Mouse (Mus musculus) liver, embryonic 13.5 days (tissue): ENCODE measurements around the gene Kcnj16. TPM values are rescaled to one million over a fixed set of nuclear protein-coding genes. Genes with fewer than 3 reads are reported as not detected.

Experiments used
- ATAC-seq: fragments of 200-750 bp; cut with Nextera tagmentation; 2 replicates; pipeline ENCODE4 v1.8.0; 2017; ENCODE audit warnings: low read depth, mild to moderate bottlenecking, moderate number of reproducible peaks, moderate library complexity
- DNase-seq: peaks from one replicate; pipeline ENCODE4 v3.0.0; 2022
- H3K27ac ChIP-seq: fragments of 300-500 bp; sonication (generic); 2 replicates; pipeline ENCODE4 v1.5.1; 2015; ENCODE audit warnings: moderate library complexity, mild to moderate bottlenecking, inconsistent platforms
- H3K27me3 ChIP-seq: fragments of 300-500 bp; sonication (generic); 2 replicates; pipeline ENCODE4 v1.6.1; 2015; ENCODE audit warnings: mild to moderate bottlenecking, inconsistent platforms
- H3K36me3 ChIP-seq: fragments of 300-500 bp; sonication (generic); 2 replicates; pipeline ENCODE4 v1.6.1; 2015; ENCODE audit warnings: mild to moderate bottlenecking, inconsistent platforms
- H3K4me1 ChIP-seq: fragments of 300-500 bp; sonication (generic); replicated peaks from 2 replicates; pipeline ENCODE4 v1.6.1; 2015; ENCODE audit warnings: inconsistent platforms
- H3K4me2 ChIP-seq: fragments of 300-500 bp; sonication (generic); 2 replicates; pipeline ENCODE4 v1.6.1; 2015; ENCODE audit warnings: inconsistent platforms, mild to moderate bottlenecking, moderate library complexity
- H3K4me3 ChIP-seq: fragments of 300-500 bp; sonication (generic); replicated peaks from 2 replicates; pipeline ENCODE4 v1.5.1; 2015; ENCODE audit warnings: mild to moderate bottlenecking, inconsistent platforms
- H3K9ac ChIP-seq: fragments of 300-500 bp; sonication (generic); 2 replicates; pipeline ENCODE4 v1.6.1; 2015; ENCODE audit warnings: mild to moderate bottlenecking, inconsistent platforms
- H3K9me3 ChIP-seq: fragments of 300-500 bp; sonication (generic); replicated peaks from 2 replicates; pipeline ENCODE4 v1.6.1; 2016; ENCODE audit warnings: inconsistent platforms
- whole genome bisulfite sequencing: fragments of 180-500 bp; shearing (Covaris S2); methylation state at CpG from one replicate; pipeline ENCODE4 v1.1.7; 2015; ENCODE audit not compliant: insufficient replicate concordance; 5-methylcytosine and 5-hydroxymethylcytosine counted together
- polyA plus RNA-seq: library from polyadenylated mRNA; unstranded; fragments of >200 nt; fragmentation: Nextera tagmentation; extraction: Ambion mirVana; gene quantifications from 2 replicates; pipeline ENCODE4 v1.2.1, GENCODE M21; 2015

Gene Kcnj16
- polyA plus RNA-seq, 1 experiment from 2014 or later: 0.05 TPM

DNA sequence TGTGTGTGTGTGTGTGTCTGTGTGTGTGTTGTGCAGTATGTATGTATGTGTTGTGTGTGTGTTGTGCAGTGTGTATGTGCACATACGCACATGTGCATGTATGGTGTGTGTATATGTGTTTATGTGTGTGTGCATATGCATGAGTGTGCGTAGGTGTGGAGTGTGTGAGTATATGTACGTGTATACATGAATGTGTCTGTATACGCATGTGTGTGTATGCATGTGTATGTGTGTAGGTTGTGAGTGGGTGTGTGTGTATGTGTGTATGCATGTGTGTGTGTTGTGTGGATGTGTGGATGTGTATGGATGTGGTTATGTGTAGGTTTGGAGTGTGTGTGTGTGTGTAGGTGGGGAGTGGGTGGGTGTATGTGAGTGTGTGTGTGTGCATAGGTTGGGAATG, 89.6 kb downstream of the Kcnj16 start:
- Histone ChIP-seq H3K4me3 (no peak overlapping the region), H3K4me1 (no peaks in the 10 kb centered on the region), H3K27ac (no peak overlapping the region), H3K4me2 (no peak overlapping the region), H3K9me3 (no peaks in the 10 kb centered on the region), H3K27me3 (no peaks in the 10 kb centered on the region), H3K36me3 (no peaks in the 10 kb centered on the region), H3K9ac (no peak overlapping the region)
- ATAC-seq (no peak), DNase-seq (no peak)
- WGBS: 73% methylated on average over 4 of the region's 4 CpGs

DNA sequence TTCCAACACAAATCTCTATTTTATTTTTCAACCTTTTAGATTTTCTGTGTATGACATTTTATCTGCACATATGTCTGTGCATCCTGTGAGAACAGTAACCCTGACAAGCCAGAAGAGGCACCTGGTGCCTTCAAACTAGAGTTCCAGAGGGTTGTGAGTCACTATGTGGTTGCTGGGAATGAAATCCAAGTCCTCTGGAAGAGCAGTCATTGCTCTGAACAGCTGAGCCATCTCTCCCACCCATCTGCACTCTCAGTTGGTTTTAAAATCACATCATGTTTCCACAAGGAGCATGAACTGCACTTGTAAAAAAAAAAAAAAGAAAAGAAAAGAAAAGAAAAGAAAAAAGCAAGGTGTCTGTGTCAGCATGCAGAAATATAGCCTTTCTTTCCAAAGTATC, 91.6 kb downstream of the Kcnj16 start:
- Histone ChIP-seq H3K27me3 (no peaks in the 10 kb centered on the region), H3K4me3 (no peak overlapping the region), H3K27ac (no peak overlapping the region), H3K4me2 (no peak overlapping the region), H3K4me1 (0 out of 2 replicates have a peak, but pooled peaks cover under 1% of the 10 kb centered on the region), H3K9ac (no peak overlapping the region), H3K9me3 (no peaks in the 10 kb centered on the region), H3K36me3 (no peaks in the 10 kb centered on the region)
- DNase-seq (no peak), ATAC-seq (no peak)

GRCm38 (mm10) chr11:111060216-111060615, 92.4 kb downstream of the Kcnj16 start:
- no peaks in the 10 kb centered on the region for H3K27me3 ChIP-seq
- DNase-seq: no peak
- H3K9me3 ChIP-seq: no peaks in the 10 kb centered on the region
- no peak overlapping the region for H3K9ac ChIP-seq
- H3K4me2 ChIP-seq: no peak overlapping the region
- no peak for ATAC-seq
- peaks cover 8% of the 10 kb centered on the region; the same call in 1 of the 2 replicates for H3K4me1 ChIP-seq
- H3K27ac ChIP-seq: no peak overlapping the region
- no peak overlapping the region for H3K4me3 ChIP-seq
- WGBS: 49% methylated on average over 5 of the region's 5 CpGs
- no peaks in the 10 kb centered on the region for H3K36me3 ChIP-seq

DNA sequence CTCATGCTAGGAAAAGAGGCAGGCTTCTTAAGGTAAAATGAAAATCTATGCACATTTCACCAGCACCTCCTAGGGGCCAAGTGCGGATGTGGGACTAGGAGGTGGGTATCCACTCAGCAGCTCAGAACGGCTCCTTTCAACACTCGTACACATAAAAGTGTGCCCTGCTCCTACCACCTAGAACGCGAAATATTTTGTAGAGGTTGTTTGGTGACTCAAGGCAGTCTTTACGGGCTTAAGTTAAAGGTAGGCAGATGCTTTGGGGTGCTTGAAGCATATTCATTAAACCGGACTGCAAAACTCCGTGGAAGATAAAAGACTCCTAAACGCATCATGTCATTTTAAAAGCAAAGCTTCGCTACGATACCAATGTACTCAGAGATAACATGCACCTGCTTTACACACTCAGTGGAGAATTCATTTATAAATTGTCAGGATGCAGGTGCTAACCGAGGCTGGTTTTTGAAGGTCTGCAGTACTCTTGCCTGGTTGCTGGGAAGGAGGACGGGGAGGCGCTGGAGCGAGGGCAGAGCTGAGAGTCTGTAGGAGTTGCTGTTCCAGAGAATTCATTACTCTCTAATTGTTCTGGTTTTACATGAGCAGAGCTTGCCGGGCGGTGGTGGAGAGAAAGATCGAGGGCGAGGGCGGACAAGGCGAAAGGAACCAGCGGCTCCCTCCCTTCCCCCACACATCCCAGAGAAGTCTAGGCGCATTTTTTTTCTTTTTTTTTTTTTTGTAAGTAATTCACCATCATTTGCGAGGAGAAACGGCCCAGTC, 97.1 kb downstream of the Kcnj16 start:
- ATAC-seq (peak; percentile 23), DNase-seq (peak; percentile 3)
- Histone ChIP-seq H3K36me3 (no peaks in the 10 kb centered on the region), H3K4me3 (peak overlapping the region; percentile 62), H3K4me2 (peak overlapping the region; percentile 88), H3K27ac (no peak overlapping the region), H3K27me3 (peaks cover 24% of the 10 kb centered on the region), H3K4me1 (peaks cover 13% of the 10 kb centered on the region), H3K9me3 (no peaks in the 10 kb centered on the region), H3K9ac (peak overlapping the region; percentile 57)
- WGBS: under 1% methylated on average over 25 of the region's 25 CpGs

DNA sequence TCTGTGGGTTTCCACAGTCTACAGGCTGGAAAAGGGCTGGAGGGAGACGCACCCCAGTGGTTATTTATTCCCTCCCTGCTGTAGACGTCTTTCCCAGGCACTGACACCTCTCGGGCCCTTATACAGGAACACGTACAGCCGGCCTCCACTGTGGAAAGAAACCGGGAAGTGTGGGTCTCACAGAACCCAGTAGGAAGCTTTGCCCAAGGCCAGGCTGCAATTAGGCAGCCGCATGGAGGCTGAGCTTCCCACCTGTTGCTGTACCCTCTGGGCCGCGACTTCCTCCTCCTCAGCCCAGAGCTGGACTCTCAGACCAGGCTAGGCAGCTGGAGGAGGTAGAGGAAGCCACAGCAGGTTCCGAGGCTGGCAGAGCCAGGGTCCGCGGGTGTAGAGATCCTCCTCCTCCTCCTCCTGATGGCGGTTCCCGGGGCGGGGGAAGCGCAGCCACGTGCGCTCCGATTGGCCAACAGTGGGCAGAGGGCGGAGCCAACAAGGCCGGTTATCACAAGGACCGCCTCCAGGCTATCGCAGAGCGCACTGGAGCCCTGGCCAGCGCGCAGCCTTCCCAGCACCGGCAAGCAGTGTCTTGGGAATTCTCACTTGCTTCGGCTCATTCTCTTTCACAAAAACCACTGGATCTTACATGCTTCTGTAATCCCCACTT, 97.9 kb downstream of the Kcnj16 start, which contains the start of gene Kcnj2:
Gene Kcnj2, plus strand, starts transcription at position 530 of the 664 bp plus-strand sequence.
- WGBS: 0% methylated on average over 28 of the region's 28 CpGs
- Histone ChIP-seq H3K9ac (peak within 1 kb of the TSS; percentile 57), H3K4me2 (peak within 1 kb of the TSS; percentile 88), H3K9me3 (no peaks in the 10 kb centered on the region), H3K27ac (no peak within 1 kb of the TSS), H3K27me3 (peaks cover 24% of the 10 kb centered on the region), H3K4me3 (peak within 1 kb of the TSS; percentile 62), H3K36me3 (no peaks in the 10 kb centered on the region), H3K4me1 (peaks cover 13% of the 10 kb centered on the region)
- ATAC-seq: peak; percentile 99
- peak; percentile 78 for DNase-seq

- Histone ChIP-seq H3K9ac (no peak overlapping the region), H3K27me3 (peaks cover 24% of the 10 kb centered on the region), H3K4me1 (peaks cover 13% of the 10 kb centered on the region), H3K4me3 (peak overlapping the region; percentile 62), H3K27ac (no peak overlapping the region), H3K36me3 (no peaks in the 10 kb centered on the region), H3K9me3 (no peaks in the 10 kb centered on the region), H3K4me2 (peak overlapping the region; percentile 88)
- peak; percentile 45 for ATAC-seq
- no peak for DNase-seq
- WGBS: 2% methylated on average over 9 of the region's 9 CpGs
Observed at GRCm38 (mm10) chr11:111066299-111066691, 98.5 kb downstream of the Kcnj16 start.

DNA sequence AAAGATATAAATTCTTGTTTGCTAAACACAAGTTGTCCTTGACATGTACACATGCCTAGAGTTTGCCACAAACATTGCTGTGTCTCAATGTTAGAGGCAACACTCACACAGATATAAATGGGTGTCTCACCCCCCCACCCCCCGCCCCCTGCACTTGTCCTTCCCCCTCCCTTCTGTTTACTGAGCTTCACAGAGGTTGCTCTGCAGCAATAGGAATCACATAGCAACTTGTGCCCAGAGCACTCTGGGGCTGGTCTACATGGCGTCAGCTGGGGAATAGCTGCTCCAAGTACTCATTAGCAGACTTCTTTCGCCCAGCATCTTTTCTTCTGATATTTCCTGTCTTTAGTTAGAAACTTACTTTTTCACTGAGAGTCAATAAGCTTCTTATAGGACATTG, 100.0 kb downstream of the Kcnj16 start:
- H3K4me1 ChIP-seq: peaks cover 13% of the 10 kb centered on the region
- no peak for ATAC-seq
- H3K36me3 ChIP-seq: no peaks in the 10 kb centered on the region
- no peak for DNase-seq
- no peak overlapping the region for H3K4me3 ChIP-seq
- peaks cover 24% of the 10 kb centered on the region for H3K27me3 ChIP-seq
- 64% methylated on average over 3 of the region's 3 CpGs for WGBS
- no peak overlapping the region for H3K4me2 ChIP-seq
- H3K9ac ChIP-seq: no peak overlapping the region
- H3K9me3 ChIP-seq: no peaks in the 10 kb centered on the region
- no peak overlapping the region for H3K27ac ChIP-seq

GRCm38 (mm10) chr11:111070460-111070859, 102.6 kb downstream of the Kcnj16 start:
- Histone ChIP-seq H3K4me2 (no peak overlapping the region), H3K36me3 (no peaks in the 10 kb centered on the region), H3K4me1 (peaks cover 3% of the 10 kb centered on the region), H3K27me3 (peaks cover 22% of the 10 kb centered on the region), H3K9ac (no peak overlapping the region), H3K4me3 (no peak overlapping the region), H3K9me3 (no peaks in the 10 kb centered on the region), H3K27ac (no peak overlapping the region)
- ATAC-seq (no peak), DNase-seq (no peak)

GRCm38 (mm10) chr11:111074131-111074530, 106.3 kb downstream of the Kcnj16 start:
- H3K4me2 ChIP-seq: no peak overlapping the region
- no peak overlapping the region for H3K9ac ChIP-seq
- no peaks in the 10 kb centered on the region for H3K36me3 ChIP-seq
- H3K4me3 ChIP-seq: no peak overlapping the region
- H3K27ac ChIP-seq: no peak overlapping the region
- H3K9me3 ChIP-seq: no peaks in the 10 kb centered on the region
- no peaks in the 10 kb centered on the region for H3K27me3 ChIP-seq
- H3K4me1 ChIP-seq: no peaks in the 10 kb centered on the region
- ATAC-seq (no peak), DNase-seq (no peak)

Other genes with a start within 250 kb of the Kcnj16 start
- gene Kcnj2, start 98.1 kb downstream of the Kcnj16 start, polyA plus RNA-seq: 0.19 and 0.23 TPM in 2 replicates